Mouse (Mus musculus): ENCODE results near the gene Traf1.

DNA sequence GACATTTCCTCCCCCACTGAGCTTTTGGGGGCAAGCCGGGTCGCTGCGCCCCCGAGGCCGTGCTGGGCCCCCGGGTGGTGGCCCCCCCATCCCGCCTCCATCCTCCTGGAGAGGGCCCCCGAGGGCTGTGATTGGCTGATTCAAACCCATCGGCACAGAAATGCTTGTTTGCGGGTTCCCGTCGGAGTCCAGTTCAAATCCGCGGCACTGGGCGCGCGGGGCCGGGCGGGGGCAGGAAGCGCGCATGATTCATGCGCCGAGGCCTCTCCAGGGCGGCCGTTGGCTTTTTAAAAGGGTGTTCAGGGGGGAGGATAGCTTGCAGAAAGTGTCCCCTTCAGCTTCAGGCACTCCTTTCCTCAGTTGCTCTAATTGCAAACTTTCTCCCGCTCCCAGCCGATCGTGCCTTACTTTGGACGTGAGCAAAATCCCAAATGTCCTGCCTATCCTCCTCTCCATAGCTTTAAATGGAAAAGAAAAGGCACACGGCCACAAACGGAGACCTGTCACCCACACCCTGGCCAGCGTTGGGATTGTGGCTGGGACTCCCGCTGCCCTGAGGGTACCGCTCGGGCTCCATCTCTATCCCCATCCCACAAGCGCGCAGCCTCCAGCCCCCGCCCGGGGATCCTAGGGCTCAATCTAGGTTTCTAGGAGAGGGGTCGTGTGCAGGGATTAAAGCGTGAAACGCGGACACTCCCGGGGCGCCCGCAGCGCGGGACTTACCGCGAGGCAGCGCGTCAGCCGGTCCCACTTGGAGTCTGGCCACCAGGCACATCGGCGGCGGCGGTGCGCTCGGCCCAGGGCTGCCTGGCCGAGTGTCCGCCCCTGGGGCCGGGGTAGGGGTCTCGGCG is 48.1 kb downstream of the Traf1 start, which contains the start of gene Phf19:
- TF ChIP-seq CTCF (IDR thresholded peaks at IDR 0.05; ENCODE audit: extremely low read depth, insufficient read depth, insufficient read length, insufficient replicate concordance), result no peak
- TF ChIP-seq POLR2A (IDR thresholded peaks at IDR 0.05; ENCODE audit: low read depth, low read length), result no peak
